In the genomic region with DNA sequence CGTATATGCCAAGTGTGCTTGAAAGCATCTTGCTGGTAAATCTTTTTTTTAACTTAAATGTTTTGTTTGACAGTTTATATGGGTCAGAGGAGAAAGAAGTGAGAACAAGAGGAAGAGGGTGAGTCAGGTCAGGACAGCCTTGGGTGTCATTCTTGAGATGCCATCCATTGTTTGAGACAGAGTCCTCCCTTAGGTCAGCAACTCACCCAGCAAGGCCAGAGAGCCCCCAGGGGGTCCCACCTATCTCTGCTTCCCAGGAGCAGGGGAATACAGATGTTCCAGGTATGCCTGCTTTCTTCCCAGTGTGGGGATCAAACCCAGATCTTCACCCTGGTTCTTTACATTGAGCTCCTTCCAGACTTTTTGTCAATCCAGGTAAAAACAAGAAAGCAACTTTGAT, we compare ENCODE assay signal across 23 mouse cellular contexts.
"Had no signal": no experiment of that assay in that cellular context is flagged by ENCODE, and none has a peak within 500 bp of the region (broad histone marks: within the 10 kb centered on the region; RNA-seq: fewer than 3 reads in every experiment).

No protein-coding gene starts in this region.

- DNase-seq: gastrocnemius, postnatal 14 days; gastrocnemius, postnatal 36 days; heart, adult 18-20 months; heart, postnatal 10 days; kidney, adult 11 months; kidney, adult 2 months; kidney, adult 9 months; kidney, postnatal 14 days; kidney, postnatal 36 days; layer of hippocampus, adult 9-11 months; layer of hippocampus, postnatal 36 days; left cerebral cortex, postnatal 4 days had no signal

- H3K27ac ChIP-seq: heart, embryonic 10.5 days; hindbrain, embryonic 13.5 days; hindbrain, embryonic 15.5 days; hindbrain, postnatal 0 days; kidney, embryonic 15.5 days; kidney, postnatal 0 days; limb, embryonic 13.5 days; limb, embryonic 15.5 days; liver, embryonic 12.5 days had no signal

- H3K9me3 ChIP-seq: heart, embryonic 10.5 days; heart, embryonic 12.5 days; hindbrain, embryonic 13.5 days; hindbrain, embryonic 15.5 days; kidney, embryonic 15.5 days; limb, embryonic 13.5 days; limb, embryonic 15.5 days; liver, embryonic 12.5 days had no signal

- H3K9ac ChIP-seq: heart, embryonic 12.5 days; hindbrain, embryonic 13.5 days; hindbrain, embryonic 15.5 days; kidney, embryonic 15.5 days; limb, embryonic 13.5 days; limb, embryonic 15.5 days; liver, embryonic 12.5 days had no signal

- H3K4me1 ChIP-seq: limb, embryonic 13.5 days; limb, embryonic 15.5 days had no signal

- H3K27me3 ChIP-seq: heart, embryonic 12.5 days; hindbrain, embryonic 13.5 days; hindbrain, embryonic 15.5 days; kidney, embryonic 15.5 days; limb, embryonic 13.5 days; limb, embryonic 15.5 days; liver, embryonic 12.5 days had no signal

- ATAC-seq: hindbrain, postnatal 0 days; intestine, embryonic 16.5 days; liver, embryonic 12.5 days had no signal

- H3K4me3 ChIP-seq: heart, embryonic 10.5 days; heart, embryonic 12.5 days; hindbrain, embryonic 13.5 days; hindbrain, embryonic 15.5 days; kidney, embryonic 15.5 days; limb, embryonic 13.5 days; limb, embryonic 15.5 days; liver, embryonic 12.5 days had no signal

- H3K36me3 ChIP-seq: heart, embryonic 10.5 days; heart, embryonic 12.5 days; hindbrain, embryonic 13.5 days; hindbrain, embryonic 15.5 days; kidney, embryonic 15.5 days; limb, embryonic 13.5 days; limb, embryonic 15.5 days; liver, embryonic 12.5 days had no signal
